Mouse (Mus musculus) hindbrain, embryonic 14.5 days (tissue): ENCODE measurements around the gene Hyou1. TPM values are rescaled to one million over a fixed set of nuclear protein-coding genes. Genes with fewer than 3 reads are reported as not detected.

ENCODE experiments used
- ATAC-seq: fragments of 200-750 bp; cut with Nextera tagmentation; 2 replicates; pipeline ENCODE4 v1.8.0; 2017; ENCODE audit warnings: moderate number of reproducible peaks, mild to moderate bottlenecking, moderate TSS enrichment, moderate library complexity; ENCODE audit not compliant: low FRiP score
- DNase-seq: peaks from one replicate; pipeline ENCODE4 v3.0.0-alpha.2; 2015; ENCODE audit warnings: low spot score
- H3K27ac ChIP-seq: fragments of 300-500 bp; sonication (generic); 2 replicates; pipeline ENCODE4 v1.5.1; 2014; ENCODE audit warnings: mild to moderate bottlenecking, moderate library complexity
- H3K27me3 ChIP-seq: fragments of 300-500 bp; sonication (generic); 2 replicates; pipeline ENCODE4 v1.6.1; 2014; ENCODE audit warnings: mild to moderate bottlenecking, low read length, mixed read lengths; ENCODE audit not compliant: control insufficient read depth, insufficient read depth
- H3K36me3 ChIP-seq: fragments of 300-500 bp; sonication (generic); replicated peaks from 2 replicates; pipeline ENCODE4 v1.6.1; 2014; ENCODE audit not compliant: control insufficient read depth, insufficient read depth
- H3K4me1 ChIP-seq: fragments of 300-500 bp; sonication (generic); replicated peaks from 2 replicates; pipeline ENCODE4 v1.6.1; 2014; ENCODE audit warnings: antibody characterized with exemption, low read length, mixed read lengths; ENCODE audit not compliant: control insufficient read depth, insufficient read depth
- H3K4me2 ChIP-seq: fragments of 300-500 bp; sonication (generic); replicated peaks from 2 replicates; pipeline ENCODE4 v1.6.1; 2014; ENCODE audit warnings: mild to moderate bottlenecking, moderate library complexity
- H3K4me3 ChIP-seq: fragments of 300-500 bp; sonication (generic); replicated peaks from 2 replicates; pipeline ENCODE4 v1.5.1; 2014; ENCODE audit warnings: mild to moderate bottlenecking, low read length
- H3K9ac ChIP-seq: fragments of 300-500 bp; sonication (generic); 2 replicates; pipeline ENCODE4 v1.6.1; 2014
- H3K9me3 ChIP-seq: fragments of 300-500 bp; sonication (generic); 2 replicates; pipeline ENCODE4 v1.6.1; 2016; ENCODE audit warnings: low read length; ENCODE audit not compliant: control insufficient read depth
- WGBS: fragments of 180-500 bp; shearing (Covaris S2); extraction: QIAGEN DNeasy Blood & Tissue Kit; methylation state at CpG from one replicate; pipeline ENCODE4 v1.1.7; 2014; 5-methylcytosine and 5-hydroxymethylcytosine counted together
- polyA plus RNA-seq: library from polyadenylated mRNA; unstranded; fragments of >200 nt; fragmentation: Nextera tagmentation; extraction: Ambion mirVana; gene quantifications from 2 replicates; pipeline ENCODE4 v1.2.1, GENCODE M21; 2014

The Hyou1 gene
- polyA plus RNA-seq, 1 experiment from 2014 or later, result 25.0 TPM

GRCm38 (mm10) chr9:44337436-44338169 is 41.7 kb upstream of the Hyou1 start:
- peaks cover 20% of the 10 kb centered on the region for H3K36me3 ChIP-seq
- ATAC-seq, result no peak
- no peak for DNase-seq
- H3K9ac ChIP-seq, result peak overlapping the region; percentile 93
- H3K9me3 ChIP-seq, result no peaks in the 10 kb centered on the region
- H3K27me3 ChIP-seq, result no peaks in the 10 kb centered on the region
- peak overlapping the region; percentile 96 for H3K4me2 ChIP-seq
- WGBS, result 64% methylated on average over 9 of the region's 9 CpGs
- peaks cover 14% of the 10 kb centered on the region for H3K4me1 ChIP-seq
- H3K4me3 ChIP-seq, result no peak overlapping the region
- no peak overlapping the region for H3K27ac ChIP-seq

GRCm38 (mm10) chr9:44338574-44338973 is 40.7 kb upstream of the Hyou1 start:
- no peak overlapping the region for H3K9ac ChIP-seq
- peaks cover 20% of the 10 kb centered on the region for H3K4me1 ChIP-seq
- H3K4me2 ChIP-seq, result no peak overlapping the region
- no peak for ATAC-seq
- no peak for DNase-seq
- peaks cover 11% of the 10 kb centered on the region for H3K36me3 ChIP-seq
- no peaks in the 10 kb centered on the region for H3K9me3 ChIP-seq
- H3K27me3 ChIP-seq, result no peaks in the 10 kb centered on the region
- 82% methylated on average over 5 of the region's 5 CpGs for WGBS
- H3K27ac ChIP-seq, result no peak overlapping the region
- no peak overlapping the region for H3K4me3 ChIP-seq

- Histone ChIP-seq H3K27me3 (no peaks in the 10 kb centered on the region), H3K9ac (no peak overlapping the region), H3K4me2 (no peak overlapping the region), H3K4me3 (no peak overlapping the region), H3K27ac (no peak overlapping the region), H3K4me1 (peaks cover 13% of the 10 kb centered on the region), H3K36me3 (peaks cover 15% of the 10 kb centered on the region), H3K9me3 (no peaks in the 10 kb centered on the region)
- WGBS, result 91% methylated on average over 5 of the region's 5 CpGs
- DNase-seq (no peak), ATAC-seq (no peak)
Observed at GRCm38 (mm10) chr9:44341487-44341886, 37.8 kb upstream of the Hyou1 start.

GRCm38 (mm10) chr9:44342173-44342572 is 37.1 kb upstream of the Hyou1 start:
- H3K36me3 ChIP-seq, result peaks cover 22% of the 10 kb centered on the region
- H3K9me3 ChIP-seq, result no peaks in the 10 kb centered on the region
- H3K4me2 ChIP-seq, result no peak overlapping the region
- no peak for ATAC-seq
- 85% methylated on average over 3 of the region's 3 CpGs for WGBS
- H3K9ac ChIP-seq, result peak overlapping the region; percentile 8; the same call in 1 of the 2 replicates
- H3K4me3 ChIP-seq, result no peak overlapping the region
- H3K4me1 ChIP-seq, result peaks cover 6% of the 10 kb centered on the region
- no peak overlapping the region for H3K27ac ChIP-seq
- no peak for DNase-seq
- H3K27me3 ChIP-seq, result no peaks in the 10 kb centered on the region

GRCm38 (mm10) chr9:44342605-44343004 is 36.7 kb upstream of the Hyou1 start:
- no peak for DNase-seq
- 96% methylated on average over 1 of the region's 1 CpGs for WGBS
- Histone ChIP-seq H3K9ac (no peak overlapping the region), H3K4me1 (peaks cover 6% of the 10 kb centered on the region), H3K4me3 (no peak overlapping the region), H3K36me3 (peaks cover 27% of the 10 kb centered on the region), H3K27me3 (no peaks in the 10 kb centered on the region), H3K27ac (no peak overlapping the region), H3K4me2 (no peak overlapping the region), H3K9me3 (no peaks in the 10 kb centered on the region)
- no peak for ATAC-seq

GRCm38 (mm10) chr9:44343290-44343689 is 36.0 kb upstream of the Hyou1 start:
- 7% methylated on average over 6 of the region's 6 CpGs for WGBS
- peak overlapping the region; percentile 84 for H3K9ac ChIP-seq
- peak overlapping the region; percentile 73 for H3K4me2 ChIP-seq
- H3K27me3 ChIP-seq, result no peaks in the 10 kb centered on the region
- no peak for DNase-seq
- peaks cover 6% of the 10 kb centered on the region for H3K4me1 ChIP-seq
- no peaks in the 10 kb centered on the region for H3K9me3 ChIP-seq
- H3K27ac ChIP-seq, result peak overlapping the region; percentile 99
- H3K4me3 ChIP-seq, result peak overlapping the region; percentile 92
- H3K36me3 ChIP-seq, result peaks cover 33% of the 10 kb centered on the region
- ATAC-seq, result peak; percentile 1; the same call in 1 of the 2 replicates

GRCm38 (mm10) chr9:44343781-44344421 is 35.4 kb upstream of the Hyou1 start, which contains the start of gene Hmbs:
Gene Hmbs, minus strand, starts transcription at chr9:44344228.
- under 1% methylated on average over 39 of the region's 39 CpGs for WGBS
- peaks cover 6% of the 10 kb centered on the region for H3K4me1 ChIP-seq
- peak within 1 kb of the TSS; percentile 84 for H3K9ac ChIP-seq
- H3K4me3 ChIP-seq, result peak within 1 kb of the TSS; percentile 92
- H3K27me3 ChIP-seq, result no peaks in the 10 kb centered on the region
- H3K9me3 ChIP-seq, result no peaks in the 10 kb centered on the region
- peak; percentile 85 for DNase-seq
- peaks cover 35% of the 10 kb centered on the region for H3K36me3 ChIP-seq
- peak; percentile 95 for ATAC-seq
- H3K27ac ChIP-seq, result peak within 1 kb of the TSS; percentile 99
- peak within 1 kb of the TSS; percentile 73 for H3K4me2 ChIP-seq

- Histone ChIP-seq H3K9me3 (no peaks in the 10 kb centered on the region), H3K4me1 (peaks cover 6% of the 10 kb centered on the region), H3K9ac (no peak overlapping the region), H3K4me3 (no peak overlapping the region), H3K27ac (no peak overlapping the region), H3K27me3 (no peaks in the 10 kb centered on the region), H3K36me3 (peaks cover 48% of the 10 kb centered on the region), H3K4me2 (no peak overlapping the region)
- ATAC-seq (no peak), DNase-seq (no peak)
- 91% methylated on average over 6 of the region's 6 CpGs for WGBS
Observed at GRCm38 (mm10) chr9:44345570-44346433, 33.5 kb upstream of the Hyou1 start.

GRCm38 (mm10) chr9:44347166-44347565 is 32.1 kb upstream of the Hyou1 start:
- Histone ChIP-seq H3K9ac (no peak overlapping the region), H3K36me3 (peaks cover 62% of the 10 kb centered on the region), H3K9me3 (no peaks in the 10 kb centered on the region), H3K27me3 (no peaks in the 10 kb centered on the region), H3K4me3 (no peak overlapping the region), H3K27ac (no peak overlapping the region), H3K4me2 (no peak overlapping the region), H3K4me1 (peaks cover 6% of the 10 kb centered on the region)
- no peak for DNase-seq
- 96% methylated on average over 9 of the region's 9 CpGs for WGBS
- no peak for ATAC-seq
